Mouse (Mus musculus): ENCODE measurements around the gene Lrrc7. TPM values are rescaled to one million over a fixed set of nuclear protein-coding genes. Genes with fewer than 3 reads are reported as not detected.
A peak's percentile ranks its signal among the peaks of the same experiment; 100 is the strongest.

Lrrc7 gene
- polyA plus RNA-seq, 1 experiment from 2014 or later: 0.03 TPM

DNA sequence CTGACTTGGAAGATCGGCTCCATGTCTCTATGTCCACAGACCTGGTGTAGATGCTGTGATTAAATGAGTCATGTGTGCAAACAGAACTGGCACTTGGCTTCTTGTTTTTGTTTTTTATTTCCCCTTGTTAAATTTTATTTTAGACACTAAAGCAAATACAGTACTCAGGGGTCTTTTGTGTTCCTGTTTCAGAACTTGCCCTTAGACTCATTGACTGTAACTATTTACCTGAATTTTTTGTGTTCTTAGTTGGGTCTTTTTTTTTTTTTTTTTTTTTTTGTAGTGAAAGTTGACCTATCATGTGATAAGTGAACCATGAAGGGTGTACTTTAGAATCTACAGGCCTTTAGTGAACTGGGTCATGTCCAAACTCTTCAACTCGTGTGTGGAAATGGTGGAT, 521.3 kb downstream of the Lrrc7 start:
- no peak for DNase-seq (ENCODE audit: low read depth, low spot score)
- CTCF ChIA-PET: interaction anchor here (0.6 kb wide), 1 partner anchor 14 kb away, joined by 3 read pairs; no protein-coding TSS in a partner anchor
- H3K27me3 ChIP-seq: no peaks in the 10 kb centered on the region
- no peak for ATAC-seq
- in situ Hi-C loops (cut with MboI; ENCODE audit: low pct_unique_long_range_greater_than_20kb): no loop called here
- no peak for TF ChIP-seq CTCF (IDR thresholded peaks at IDR 0.05)
- POLR2A ChIA-PET: interaction anchor here (0.7 kb wide), 1 partner anchor 32 kb away, joined by 3 read pairs; no protein-coding TSS in a partner anchor

DNA sequence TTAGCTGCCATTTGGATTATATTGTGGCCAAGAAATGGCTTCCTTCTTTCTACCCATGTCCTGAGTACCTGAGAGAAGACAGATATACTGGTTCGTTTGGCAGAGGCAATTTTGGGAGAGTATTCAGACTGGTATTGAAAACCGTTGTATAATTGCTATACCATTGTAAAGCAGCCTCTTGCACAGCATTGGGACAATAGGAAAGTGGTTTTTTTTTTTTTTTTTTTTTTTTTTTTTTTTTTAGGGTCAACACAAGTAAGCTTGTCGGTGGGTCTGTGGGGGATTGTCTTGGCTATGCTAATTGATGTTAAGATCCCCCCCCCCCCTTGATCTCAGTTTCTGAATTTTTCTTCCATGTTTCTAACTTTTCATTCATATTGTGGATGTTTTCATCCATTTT, 523.9 kb downstream of the Lrrc7 start:
- in situ Hi-C loops (cut with MboI; ENCODE audit: low pct_unique_long_range_greater_than_20kb): no loop called here
- H3K27me3 ChIP-seq: no peaks in the 10 kb centered on the region
- TF ChIP-seq CTCF (IDR thresholded peaks at IDR 0.05): no peak
- ATAC-seq (no peak), DNase-seq (ENCODE audit: low read depth, low spot score) (no peak)
- ChIA-PET CTCF (interaction anchor here (0.9 to 1.1 kb wide), 2 partner anchors 14 to 161 kb away, joined by 4 read pairs; no protein-coding TSS in a partner anchor), POLR2A (no interaction called here)

DNA sequence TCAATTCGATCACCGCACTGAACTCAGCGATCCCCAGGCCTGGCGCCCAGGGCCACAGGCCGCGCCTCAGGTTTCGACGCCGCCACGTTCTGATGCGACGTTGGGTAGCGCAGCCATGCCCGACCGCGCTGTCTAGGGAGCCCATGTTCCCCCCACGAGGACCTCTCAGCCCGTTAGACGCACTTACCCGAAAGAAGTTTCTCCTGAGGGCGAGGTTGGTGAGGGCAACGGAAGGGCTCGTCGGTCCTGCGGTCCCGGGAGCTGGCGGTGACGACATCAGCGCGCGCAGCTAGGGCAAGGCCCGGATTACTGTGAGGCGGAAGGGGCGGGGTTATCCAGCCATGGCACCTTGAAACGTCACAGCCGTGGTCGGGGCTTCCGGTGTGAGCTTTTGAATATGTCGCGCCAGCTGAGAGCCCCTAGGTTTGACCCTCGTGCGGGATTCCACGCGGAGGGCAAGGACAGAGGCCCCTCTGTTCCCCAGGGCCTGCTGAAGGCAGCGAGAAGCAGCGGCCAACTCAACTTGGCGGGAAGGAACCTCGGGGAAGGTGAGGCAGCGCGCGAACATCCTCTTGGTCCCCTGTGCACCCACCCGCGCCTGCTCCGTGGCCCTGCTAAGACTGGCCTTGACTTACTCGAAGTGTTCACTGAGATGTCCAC, 525.6 kb downstream of the Lrrc7 start, which contains the start of the genes Srsf11 and Lrrc40:
Gene Srsf11, minus strand, starts transcription at position 311 of the 660 bp plus-strand sequence.
Gene Lrrc40, plus strand, starts transcription at position 334 of the 660 bp plus-strand sequence.
- in situ Hi-C loops (cut with MboI; ENCODE audit: low pct_unique_long_range_greater_than_20kb): no loop called here
- peak; percentile 87 for DNase-seq (ENCODE audit: low read depth, low spot score)
- no peak for TF ChIP-seq CTCF (IDR thresholded peaks at IDR 0.05)

DNA sequence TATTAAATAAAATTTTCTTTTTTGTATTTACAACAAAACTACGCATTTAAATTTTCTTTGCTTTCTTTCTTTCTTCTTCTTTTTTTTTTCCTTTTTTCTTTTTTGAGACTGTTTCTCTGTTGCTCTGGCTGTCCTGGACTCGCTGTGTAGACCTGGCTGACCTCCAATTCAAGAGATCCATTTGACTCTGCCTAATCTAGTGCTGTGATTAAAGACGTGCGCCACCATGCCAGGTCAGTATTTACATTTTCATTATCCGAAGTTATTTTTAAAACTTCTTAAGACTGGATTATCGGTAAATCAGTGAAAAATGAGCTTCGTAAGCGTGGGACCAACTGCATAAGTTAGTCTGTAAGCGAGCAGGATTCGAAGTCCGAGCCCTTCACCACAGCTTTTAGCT, 526.2 kb downstream of the Lrrc7 start:
- ATAC-seq: no peak

More for the DNA sequence above, 525.6 kb downstream of the Lrrc7 start, which contains the start of the genes Srsf11 and Lrrc40:
- ATAC-seq: peak; percentile 91
- CTCF ChIA-PET: interaction anchor here (0.7 to 1.5 kb wide), 7 partner anchors 11 to 90 kb away, joined by 3 to 6 read pairs (median 4); partner anchors contain the start of gene Ankrd13c
- no peaks in the 10 kb centered on the region for H3K27me3 ChIP-seq
- POLR2A ChIA-PET: interaction anchor here (0.6 to 1.8 kb wide), 4 partner anchors 22 to 90 kb away, joined by 3 to 4 read pairs (median 4); partner anchors contain the start of gene Ankrd13c

More for the DNA sequence above, 526.2 kb downstream of the Lrrc7 start:
- DNase-seq (ENCODE audit: low read depth, low spot score): peak; percentile 25
- ChIA-PET POLR2A (interaction anchor here (1.0 to 1.8 kb wide), 3 partner anchors 23 to 89 kb away, joined by 4 read pairs; partner anchors contain the start of gene Ankrd13c), CTCF (interaction anchor here (1.0 to 1.5 kb wide), 5 partner anchors 11 to 41 kb away, joined by 3 to 6 read pairs (median 4); no protein-coding TSS in a partner anchor)
- TF ChIP-seq CTCF (IDR thresholded peaks at IDR 0.05): no peak
- in situ Hi-C loops (cut with MboI; ENCODE audit: low pct_unique_long_range_greater_than_20kb): no loop called here
- H3K27me3 ChIP-seq: no peaks in the 10 kb centered on the region
